Mouse (Mus musculus): ENCODE measurements at regions not wholly inside any gene's neighbourhood (a gene's known extent, or its start where the extent isn't known, plus 50 kb on each side); places are given as distances from the start of the nearest gene placed in this dataset.

GRCm38 (mm10) chr15:64512615-64513014 lies 304.9 kb upstream of the Gm21798 start:
- no peak for ATAC-seq (replicated peaks in 1 of 2; ENCODE audit: insufficient read depth in 1 of 2, low FRiP score in 2 of 2, low TSS enrichment in 1 of 2, low read depth in 1 of 2, poor library complexity in 2 of 2, severe bottlenecking in 2 of 2)

- ATAC-seq (replicated peaks in 1 of 2; ENCODE audit: insufficient read depth in 1 of 2, low FRiP score in 2 of 2, low TSS enrichment in 1 of 2, low read depth in 1 of 2, poor library complexity in 2 of 2, severe bottlenecking in 2 of 2), result no peak
Measured at GRCm38 (mm10) chr15:64513501-64514097, 303.9 kb upstream of the Gm21798 start.

GRCm38 (mm10) chr15:64515179-64515578 lies 302.3 kb upstream of the Gm21798 start:
- ATAC-seq (replicated peaks in 1 of 2; ENCODE audit: insufficient read depth in 1 of 2, low FRiP score in 2 of 2, low TSS enrichment in 1 of 2, low read depth in 1 of 2, poor library complexity in 2 of 2, severe bottlenecking in 2 of 2), result no peak

- ATAC-seq (replicated peaks in 1 of 2; ENCODE audit: insufficient read depth in 1 of 2, low FRiP score in 2 of 2, low TSS enrichment in 1 of 2, low read depth in 1 of 2, poor library complexity in 2 of 2, severe bottlenecking in 2 of 2), result peak; percentile 53 to 73
Measured at GRCm38 (mm10) chr15:64519207-64519628, 298.3 kb upstream of the Gm21798 start.

- no peak for ATAC-seq (replicated peaks in 1 of 2; ENCODE audit: insufficient read depth in 1 of 2, low FRiP score in 2 of 2, low TSS enrichment in 1 of 2, low read depth in 1 of 2, poor library complexity in 2 of 2, severe bottlenecking in 2 of 2)
Measured at GRCm38 (mm10) chr15:64520568-64520967, 296.9 kb upstream of the Gm21798 start.

GRCm38 (mm10) chr15:64532260-64533120 lies 285.0 kb upstream of the Gm21798 start:
- ATAC-seq (replicated peaks in 1 of 2; ENCODE audit: insufficient read depth in 1 of 2, low FRiP score in 2 of 2, low TSS enrichment in 1 of 2, low read depth in 1 of 2, poor library complexity in 2 of 2, severe bottlenecking in 2 of 2), result no peak

GRCm38 (mm10) chr15:64533169-64533795 lies 284.2 kb upstream of the Gm21798 start:
- ATAC-seq (replicated peaks in 1 of 2; ENCODE audit: insufficient read depth in 1 of 2, low FRiP score in 2 of 2, low TSS enrichment in 1 of 2, low read depth in 1 of 2, poor library complexity in 2 of 2, severe bottlenecking in 2 of 2), result no peak

- no peak for ATAC-seq (replicated peaks in 1 of 2; ENCODE audit: insufficient read depth in 1 of 2, low FRiP score in 2 of 2, low TSS enrichment in 1 of 2, low read depth in 1 of 2, poor library complexity in 2 of 2, severe bottlenecking in 2 of 2)
Measured at GRCm38 (mm10) chr15:64534166-64534565, 283.3 kb upstream of the Gm21798 start.

- no peak for ATAC-seq (replicated peaks in 1 of 2; ENCODE audit: insufficient read depth in 1 of 2, low FRiP score in 2 of 2, low TSS enrichment in 1 of 2, low read depth in 1 of 2, poor library complexity in 2 of 2, severe bottlenecking in 2 of 2)
Measured at GRCm38 (mm10) chr15:64535160-64535559, 282.3 kb upstream of the Gm21798 start.

GRCm38 (mm10) chr15:64541395-64541794 lies 276.1 kb upstream of the Gm21798 start:
- no peak for ATAC-seq (replicated peaks in 1 of 2; ENCODE audit: insufficient read depth in 1 of 2, low FRiP score in 2 of 2, low TSS enrichment in 1 of 2, low read depth in 1 of 2, poor library complexity in 2 of 2, severe bottlenecking in 2 of 2)

GRCm38 (mm10) chr15:64542250-64542901 lies 275.1 kb upstream of the Gm21798 start:
- ATAC-seq (replicated peaks in 1 of 2; ENCODE audit: insufficient read depth in 1 of 2, low FRiP score in 2 of 2, low TSS enrichment in 1 of 2, low read depth in 1 of 2, poor library complexity in 2 of 2, severe bottlenecking in 2 of 2), result no peak

GRCm38 (mm10) chr15:64542908-64543307 lies 274.6 kb upstream of the Gm21798 start:
- no peak for ATAC-seq (replicated peaks in 1 of 2; ENCODE audit: insufficient read depth in 1 of 2, low FRiP score in 2 of 2, low TSS enrichment in 1 of 2, low read depth in 1 of 2, poor library complexity in 2 of 2, severe bottlenecking in 2 of 2)

GRCm38 (mm10) chr15:64546035-64546434 lies 271.5 kb upstream of the Gm21798 start:
- no peak for ATAC-seq (replicated peaks in 1 of 2; ENCODE audit: insufficient read depth in 1 of 2, low FRiP score in 2 of 2, low TSS enrichment in 1 of 2, low read depth in 1 of 2, poor library complexity in 2 of 2, severe bottlenecking in 2 of 2)

- no peak for ATAC-seq (replicated peaks in 1 of 2; ENCODE audit: insufficient read depth in 1 of 2, low FRiP score in 2 of 2, low TSS enrichment in 1 of 2, low read depth in 1 of 2, poor library complexity in 2 of 2, severe bottlenecking in 2 of 2)
Measured at GRCm38 (mm10) chr15:64557540-64557939, 260.0 kb upstream of the Gm21798 start.

- ATAC-seq (replicated peaks in 1 of 2; ENCODE audit: insufficient read depth in 1 of 2, low FRiP score in 2 of 2, low TSS enrichment in 1 of 2, low read depth in 1 of 2, poor library complexity in 2 of 2, severe bottlenecking in 2 of 2), result no peak
Measured at GRCm38 (mm10) chr15:64558220-64558619, 259.3 kb upstream of the Gm21798 start.

- no peak for ATAC-seq (replicated peaks in 1 of 2; ENCODE audit: insufficient read depth in 1 of 2, low FRiP score in 2 of 2, low TSS enrichment in 1 of 2, low read depth in 1 of 2, poor library complexity in 2 of 2, severe bottlenecking in 2 of 2)
Measured at GRCm38 (mm10) chr15:64562431-64563111, 254.9 kb upstream of the Gm21798 start.

GRCm38 (mm10) chr15:64564703-64565102 lies 252.8 kb upstream of the Gm21798 start:
- ATAC-seq (replicated peaks in 1 of 2; ENCODE audit: insufficient read depth in 1 of 2, low FRiP score in 2 of 2, low TSS enrichment in 1 of 2, low read depth in 1 of 2, poor library complexity in 2 of 2, severe bottlenecking in 2 of 2), result no peak

All from hematopoietic stem cell, adult 5-6 weeks (primary cell).